Mouse (Mus musculus) cerebellum, adult 9-11 months (tissue): Measurements from ENCODE around the gene Izumo1.
"Not testable (repeated sequence)": the region's sequence is repeated elsewhere in the genome, so short reads cannot be mapped to it uniquely, and the experiment has no call there.

Experiments
- DNase-seq: peaks from one replicate; pipeline ENCODE4 v3.0.0; 2022

Izumo1 gene

DNA sequence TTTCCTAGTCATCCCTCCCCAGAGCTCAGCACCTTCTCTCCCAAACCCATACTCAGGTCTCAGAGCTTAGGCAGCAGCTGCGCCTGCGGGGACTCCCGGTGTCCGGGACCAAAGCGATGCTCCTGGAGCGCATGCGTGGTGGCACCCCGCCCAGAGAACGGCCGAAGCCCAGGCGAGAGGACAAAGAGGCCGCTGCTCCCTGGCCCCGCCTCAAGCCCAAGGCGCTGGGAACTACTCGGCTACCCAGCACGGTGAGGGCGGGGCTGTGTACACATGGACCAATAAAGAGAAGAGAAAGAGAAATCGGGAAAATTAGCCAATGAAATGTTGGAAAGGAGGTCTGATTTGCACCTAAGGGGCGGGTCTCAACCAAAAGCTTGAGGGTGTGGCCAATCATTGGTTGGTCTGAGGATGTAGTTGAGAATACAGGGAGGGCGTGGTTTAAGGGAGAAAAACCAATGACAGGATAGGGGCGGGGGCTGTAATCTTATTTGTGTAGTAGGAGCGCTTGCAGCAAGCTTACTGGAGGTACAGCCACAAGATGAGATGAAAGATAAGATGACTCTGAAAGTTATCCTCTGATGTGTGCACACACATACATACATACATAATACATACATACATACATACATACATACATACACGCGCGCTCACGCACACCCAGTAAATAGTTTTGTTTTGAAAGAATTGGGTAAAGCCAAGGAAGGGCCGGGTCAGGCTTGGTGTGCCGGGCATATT lies 22.0 kb downstream of the Izumo1 start:
- DNase-seq, result peak; percentile 100

DNA sequence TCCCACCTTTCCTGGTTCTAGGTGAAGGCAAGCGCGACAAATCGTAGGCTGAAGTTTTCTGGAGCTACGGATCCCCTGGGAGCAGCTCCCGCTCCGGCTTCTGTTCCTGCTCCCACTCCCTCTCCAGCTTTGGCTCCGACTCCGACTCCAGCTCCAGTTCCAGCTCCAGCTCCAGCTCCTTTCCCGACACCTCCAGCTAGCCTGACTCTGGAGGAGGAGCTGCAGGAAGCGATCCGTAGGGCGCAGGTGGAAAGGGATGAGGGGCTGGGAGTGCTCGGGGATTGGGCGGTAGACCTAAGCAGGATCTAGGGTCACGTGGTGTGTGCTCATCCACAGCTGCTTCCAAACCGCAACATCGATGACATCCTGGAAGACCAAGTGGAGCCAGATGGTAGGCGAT lies 22.6 kb downstream of the Izumo1 start:
- peak; percentile 85 for DNase-seq

DNA sequence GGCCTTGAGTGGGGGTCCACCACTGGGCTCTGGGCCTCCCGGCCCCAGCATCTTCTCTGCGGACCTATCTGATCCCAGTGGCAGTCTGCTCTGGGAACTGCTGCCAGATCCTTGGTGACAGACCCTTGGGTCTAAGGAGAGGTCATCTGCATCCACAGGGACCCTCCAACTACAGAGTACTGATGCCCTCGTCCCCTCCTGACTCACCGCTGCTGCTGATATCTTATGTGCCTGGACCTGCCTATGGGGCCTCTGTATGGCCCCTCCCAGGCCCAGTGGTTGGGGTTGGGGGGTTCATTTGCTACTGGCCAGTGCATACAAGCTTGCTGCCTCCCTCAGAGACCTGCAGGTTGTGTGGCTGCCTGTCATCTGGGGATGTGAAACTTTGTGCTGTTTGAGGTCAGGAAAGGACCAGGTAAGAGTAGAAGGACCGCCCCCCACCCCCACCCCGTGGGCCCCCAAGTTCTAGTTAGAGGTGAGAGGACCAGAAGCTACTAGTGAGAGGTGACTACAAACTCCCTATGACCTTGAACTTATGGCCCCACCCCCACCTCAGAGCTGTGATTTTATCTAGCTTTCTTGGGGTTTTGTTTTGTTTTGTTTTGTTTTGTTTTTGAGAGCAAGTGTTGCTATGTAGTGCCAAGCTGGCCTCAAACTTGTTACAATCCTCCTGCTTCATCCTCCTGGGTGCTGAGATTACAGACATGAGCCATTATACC lies 23.4 kb downstream of the Izumo1 start:
- peak; percentile 71 for DNase-seq

DNA sequence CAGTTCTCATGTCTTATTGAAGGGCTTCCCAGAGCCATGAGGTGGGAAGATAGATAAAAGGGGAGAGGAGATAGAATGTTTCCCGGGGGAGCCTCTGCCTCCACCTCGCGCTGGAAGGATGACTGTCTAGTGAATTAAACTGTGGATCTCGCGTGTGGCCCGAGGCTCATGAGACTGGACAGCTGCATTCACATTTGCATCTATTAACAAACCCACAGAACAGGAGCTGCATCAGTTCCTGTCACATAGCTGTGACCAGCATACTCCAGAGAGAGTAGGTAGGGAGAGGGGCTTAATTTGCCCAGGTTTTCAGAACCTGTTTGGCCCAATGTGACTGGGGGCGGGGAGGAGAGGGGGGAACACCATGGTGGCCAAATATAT lies 24.0 kb downstream of the Izumo1 start:
- DNase-seq, result peak; percentile 33

DNA sequence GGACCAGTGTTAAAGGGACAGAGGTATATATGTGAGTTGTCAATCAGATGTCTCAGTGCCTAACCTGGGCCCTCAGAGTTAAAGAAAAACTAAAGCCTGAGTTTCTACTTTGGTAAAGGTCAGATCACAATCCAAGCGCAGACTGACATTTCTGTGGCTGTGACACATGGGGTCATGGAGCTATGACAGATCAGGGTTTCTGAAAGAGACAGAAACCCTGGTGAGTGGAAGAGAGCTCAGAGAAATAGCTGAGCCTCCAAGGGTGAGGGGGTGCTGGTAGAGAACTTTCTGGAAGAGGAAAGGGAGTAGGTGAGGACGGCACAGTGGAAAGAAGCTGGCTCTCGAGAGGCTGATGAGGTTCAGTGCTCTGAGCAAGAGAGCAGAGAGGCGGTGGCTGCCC lies 25.1 kb downstream of the Izumo1 start:
- peak; percentile 7 for DNase-seq

DNA sequence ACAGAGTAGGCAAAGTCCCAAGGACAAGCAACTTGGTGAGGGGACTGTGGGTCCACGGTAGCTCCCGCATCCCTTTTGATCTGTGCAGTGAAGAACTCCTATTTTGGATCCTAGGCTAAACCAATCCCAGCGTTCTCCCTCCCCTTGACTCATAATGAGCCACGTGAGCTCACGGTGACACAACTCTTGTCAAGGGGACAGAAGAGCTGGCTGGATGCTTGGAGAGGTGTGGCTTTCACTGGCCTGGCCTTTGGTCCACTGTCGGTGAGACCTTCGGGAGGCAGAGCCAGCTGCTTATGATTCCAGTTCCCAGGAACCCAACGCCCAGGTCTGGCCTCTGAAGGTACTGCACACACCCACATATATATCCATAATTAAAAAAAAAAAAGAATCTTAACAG lies 27.7 kb downstream of the Izumo1 start:
- DNase-seq, result no peak

DNA sequence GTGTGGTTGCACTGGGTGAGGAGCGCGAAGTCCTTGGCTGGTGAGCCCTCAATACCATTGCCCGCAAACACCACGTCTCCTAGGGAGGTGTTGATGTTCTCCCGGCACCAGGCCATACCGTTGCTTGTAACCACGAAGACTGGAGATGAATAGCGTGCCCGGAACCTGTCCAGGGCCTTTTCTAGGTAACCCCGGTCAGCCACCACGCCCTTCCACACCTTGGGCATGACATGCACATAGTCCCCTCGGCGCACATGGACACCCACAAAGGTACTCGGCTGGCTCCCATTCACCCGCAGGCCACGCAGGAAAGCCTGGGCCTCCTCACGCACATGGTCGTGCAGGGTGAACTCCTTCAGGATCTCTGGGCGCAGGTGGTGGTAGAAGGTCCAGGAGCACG lies 28.9 kb downstream of the Izumo1 start:
- not testable (repeated sequence) for DNase-seq

DNA sequence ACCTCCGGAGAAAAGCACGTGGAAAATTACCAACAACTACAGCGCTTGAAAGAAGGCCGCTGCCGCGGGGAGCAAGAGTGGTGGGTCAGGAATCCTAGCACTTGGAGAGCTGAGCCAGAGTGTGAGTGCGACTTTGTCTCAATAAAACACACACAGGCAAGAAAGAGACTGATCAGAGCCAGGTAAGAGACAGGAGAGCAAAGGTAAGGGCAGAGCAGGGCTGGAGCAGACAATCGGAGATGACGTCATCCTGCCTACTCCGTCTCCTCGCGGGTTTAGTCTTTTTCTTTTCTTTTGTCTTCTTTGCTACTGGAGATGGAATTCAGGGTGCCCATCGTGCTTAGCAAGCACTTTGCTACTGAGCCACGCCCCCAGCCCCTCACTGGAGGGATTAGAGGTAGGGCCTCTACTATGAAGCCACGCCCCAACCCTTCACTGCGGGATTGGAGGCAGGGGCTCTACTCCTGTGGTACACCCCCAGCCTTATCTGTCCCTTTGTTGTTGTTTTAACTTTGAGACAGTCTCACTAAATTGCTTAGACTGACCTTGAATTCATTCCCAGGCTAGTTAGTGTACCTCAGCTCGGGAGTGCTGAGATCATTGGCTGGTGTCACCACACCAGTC lies 32.9 kb downstream of the Izumo1 start:
- no peak for DNase-seq

DNA sequence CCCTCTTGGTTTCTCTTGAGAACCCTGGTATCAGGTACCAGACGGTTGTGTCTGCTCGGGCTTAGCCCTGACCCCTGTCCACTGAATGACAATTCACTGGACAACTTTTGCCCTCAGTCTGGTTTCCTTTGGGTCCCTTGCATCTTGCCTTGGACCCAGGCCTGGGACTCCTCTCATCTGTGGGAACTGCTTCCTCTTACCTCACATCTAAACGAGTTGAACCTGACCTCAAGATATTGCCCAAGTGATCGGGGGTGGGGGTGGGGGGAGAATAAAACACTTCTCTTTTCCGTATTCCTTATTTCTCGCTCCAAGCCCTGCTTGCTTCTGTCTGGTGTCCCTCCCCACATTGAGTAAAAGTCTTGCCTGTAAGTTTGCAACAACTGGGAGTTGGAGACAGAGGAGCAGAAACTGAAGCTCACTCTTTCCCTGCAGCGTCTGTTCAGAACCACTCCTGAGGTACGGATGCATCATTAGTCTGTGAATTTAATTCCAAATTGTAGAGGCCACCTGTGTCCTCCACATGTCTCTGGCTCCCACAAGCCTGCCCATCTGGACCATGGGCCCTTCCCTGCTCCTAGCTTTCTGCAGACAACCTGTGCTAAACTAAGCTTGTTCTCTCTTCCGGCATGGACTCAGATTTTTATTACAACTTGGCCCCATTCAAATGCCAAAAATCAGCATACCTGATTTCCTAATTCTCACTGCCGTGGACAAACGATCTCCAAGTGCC lies 39.3 kb downstream of the Izumo1 start:
- no peak for DNase-seq

DNA sequence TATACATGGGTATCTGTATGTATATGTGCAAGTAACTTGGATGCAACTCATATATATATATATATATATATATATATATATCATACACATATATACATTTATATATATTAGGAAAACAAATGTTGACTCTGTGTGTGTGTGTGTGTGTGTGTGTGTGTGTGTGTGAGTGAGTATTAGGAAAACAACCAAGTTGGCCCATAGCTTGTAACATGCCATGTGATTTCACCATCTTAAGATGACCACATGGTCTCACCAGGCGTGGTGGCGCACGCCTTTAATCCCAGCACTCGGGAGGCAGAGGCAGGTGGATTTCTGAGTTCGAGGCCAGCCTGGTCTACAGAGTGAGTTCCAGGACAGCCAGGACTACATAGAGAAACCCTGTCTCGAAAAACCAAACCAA lies 40.1 kb downstream of the Izumo1 start:
- not testable (repeated sequence) for DNase-seq

DNA sequence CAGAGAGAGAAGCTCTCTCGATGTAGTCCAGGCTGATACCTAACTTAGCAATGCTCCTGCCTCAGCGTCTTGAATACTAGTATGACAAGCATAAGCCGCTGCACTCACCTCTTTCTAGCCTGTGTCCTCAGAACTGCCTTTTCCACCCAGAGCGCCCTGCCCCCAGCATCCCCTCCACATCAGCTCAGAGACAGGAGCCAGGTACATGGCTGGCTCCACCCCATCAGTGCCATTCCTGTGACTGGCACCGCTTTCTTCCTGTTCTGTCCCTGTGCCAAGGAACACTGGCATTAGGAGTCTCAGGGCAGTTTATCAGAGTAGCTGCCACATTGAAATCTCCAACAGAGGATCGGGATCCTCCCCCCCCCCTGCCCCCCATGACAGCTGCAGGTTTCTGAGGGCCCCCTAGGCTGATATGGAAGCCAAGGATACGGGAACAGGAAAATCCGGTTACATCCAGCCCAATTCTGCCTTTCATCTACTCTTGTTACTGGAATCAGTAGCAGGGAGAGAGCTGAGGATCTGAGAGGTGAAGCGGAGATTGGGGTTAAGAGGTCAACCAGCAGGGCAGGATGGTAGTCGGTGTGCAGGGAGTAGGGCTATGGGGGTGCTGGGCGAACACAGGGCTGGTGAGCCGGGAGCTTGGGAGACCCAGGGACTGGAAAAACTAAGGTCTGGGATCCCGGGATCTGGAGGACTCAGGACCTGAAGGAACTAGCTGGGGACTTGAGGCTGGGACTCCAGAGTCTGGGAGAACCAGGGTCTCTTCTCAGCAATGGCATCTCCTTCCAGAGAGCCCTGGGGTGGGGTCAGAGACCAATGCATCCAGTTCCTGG lies 43.9 kb downstream of the Izumo1 start:
- no peak for DNase-seq

DNA sequence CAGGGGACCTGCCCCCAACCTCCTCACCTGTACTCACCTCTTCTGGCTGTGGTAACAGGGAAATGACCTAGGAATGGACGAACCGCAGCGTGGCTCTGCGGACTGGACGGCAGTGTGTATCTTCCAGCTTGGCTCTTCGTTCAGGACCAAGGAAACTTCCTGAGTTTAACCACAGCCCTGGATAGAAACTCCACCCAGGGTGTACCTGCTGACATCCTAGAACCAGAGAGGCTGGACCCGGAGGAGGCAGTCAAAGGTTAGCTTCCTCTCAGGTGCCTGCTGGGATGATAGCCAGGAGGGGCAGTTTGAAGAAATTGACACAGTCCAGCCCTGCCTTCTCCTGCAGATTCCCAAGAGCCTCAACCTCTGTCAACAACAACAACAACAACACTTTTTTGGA lies 44.5 kb downstream of the Izumo1 start, which contains the start of gene Fut2:
Gene Fut2, minus strand, starts transcription at position 234 of the 400 bp plus-strand sequence.
- DNase-seq, result no peak

DNA sequence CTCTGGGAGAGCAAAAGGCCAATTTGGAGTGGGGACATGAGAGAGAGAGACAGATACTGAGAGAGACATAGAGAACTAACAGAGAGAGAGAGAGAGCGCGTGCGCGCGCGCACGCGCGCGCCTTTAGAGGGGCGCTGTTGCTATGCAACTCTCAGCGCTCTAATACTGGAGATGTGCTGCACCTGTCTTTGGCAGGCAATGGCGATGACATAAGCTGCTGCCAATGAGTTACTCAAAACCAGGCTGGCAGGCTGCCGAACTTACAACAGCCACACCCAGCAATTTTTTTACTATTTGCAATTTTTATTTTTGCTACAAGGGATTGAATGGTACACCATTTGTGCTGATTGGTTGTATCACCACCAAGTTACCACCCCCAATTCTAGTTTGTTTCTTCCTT lies 46.1 kb downstream of the Izumo1 start:
- DNase-seq, result no peak

DNA sequence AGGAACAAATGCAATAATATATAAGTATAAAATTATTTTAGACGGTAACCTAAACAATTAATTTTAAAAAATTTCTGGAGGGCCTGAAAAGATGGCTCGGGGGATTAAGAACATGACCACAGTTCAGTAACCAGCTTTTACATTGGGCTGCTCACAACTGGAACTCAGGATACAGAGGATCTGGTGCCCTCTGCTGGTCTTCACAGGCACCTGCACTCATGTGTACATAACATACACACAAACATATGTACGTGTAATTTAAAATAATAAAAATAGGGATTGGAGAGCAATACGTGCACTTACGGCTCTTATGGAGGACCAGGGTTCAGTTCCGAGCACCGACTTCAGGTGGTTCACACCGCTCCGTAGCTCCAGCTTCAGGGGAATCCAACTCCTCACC lies 47.3 kb downstream of the Izumo1 start:
- DNase-seq, result no peak

DNA sequence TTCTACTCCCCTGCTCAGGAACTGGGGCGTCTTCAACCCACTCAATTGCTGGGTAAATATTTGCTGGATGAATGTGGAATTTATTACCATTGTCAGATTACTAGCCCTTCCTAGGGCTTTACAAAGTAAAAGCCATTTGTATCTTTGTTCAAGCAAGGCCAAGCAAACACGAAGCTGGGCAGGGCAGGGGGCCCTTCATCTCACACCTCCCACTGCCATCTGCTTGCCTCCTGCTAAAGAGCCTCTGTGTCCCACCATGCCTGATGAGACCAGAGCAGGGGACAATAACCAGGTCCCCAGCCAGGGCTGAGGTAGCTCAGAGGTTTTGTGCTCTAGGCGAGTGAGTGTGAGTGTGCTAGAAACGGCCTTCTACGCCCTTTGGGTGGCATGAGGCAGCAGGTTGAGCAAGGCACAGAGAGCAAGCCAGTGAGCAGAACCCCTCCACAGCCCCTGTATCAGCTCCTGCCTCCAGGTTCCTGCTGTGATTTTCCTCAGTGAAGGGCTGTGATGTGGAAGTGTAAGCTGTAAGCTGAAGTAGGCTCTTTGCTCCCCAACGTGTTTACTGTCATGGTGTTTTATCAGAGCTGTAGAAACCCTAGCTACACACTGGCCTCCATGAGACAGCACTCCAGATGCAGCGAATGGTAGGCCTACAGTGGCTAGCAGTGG lies 56.1 kb downstream of the Izumo1 start:
- DNase-seq, result no peak
